Mouse (Mus musculus) midbrain, postnatal 0 days (tissue): Measurements from ENCODE around the gene Gm30083. TPM values are rescaled to one million over a fixed set of nuclear protein-coding genes. Genes with fewer than 3 reads are reported as not detected.

ENCODE experiments used
- ATAC-seq: fragments of 200-750 bp; cut with Nextera tagmentation; 2 replicates; pipeline ENCODE4 v1.8.0; 2017; ENCODE audit warnings: moderate number of reproducible peaks, mild to moderate bottlenecking, moderate TSS enrichment, moderate library complexity; ENCODE audit not compliant: low FRiP score
- DNase-seq: peaks from one replicate; pipeline ENCODE4 v3.0.0-alpha.2; 2015; ENCODE audit warnings: low spot score
- H3K27ac ChIP-seq: fragments of 300-500 bp; sonication (generic); 2 replicates; pipeline ENCODE4 v1.5.1; 2014; ENCODE audit warnings: low read depth, mild to moderate bottlenecking, low read length, mixed read lengths
- H3K27me3 ChIP-seq: fragments of 300-500 bp; sonication (generic); 2 replicates; pipeline ENCODE4 v1.6.1; 2014; ENCODE audit warnings: low read length, control low read depth, mixed read lengths; ENCODE audit not compliant: insufficient read depth
- H3K36me3 ChIP-seq: fragments of 300-500 bp; sonication (generic); 2 replicates; pipeline ENCODE4 v1.6.1; 2014; ENCODE audit warnings: low read length, control low read depth, mixed read lengths; ENCODE audit not compliant: insufficient read depth
- H3K4me1 ChIP-seq: fragments of 300-500 bp; sonication (generic); 2 replicates; pipeline ENCODE4 v1.6.1; 2014; ENCODE audit warnings: mild to moderate bottlenecking, control low read depth, antibody characterized with exemption, low read length, mixed read lengths; ENCODE audit not compliant: insufficient read depth
- H3K4me2 ChIP-seq: fragments of 300-500 bp; sonication (generic); 2 replicates; pipeline ENCODE4 v1.6.1; 2014; ENCODE audit warnings: low read depth, mild to moderate bottlenecking, low read length, mixed read lengths; ENCODE audit not compliant: poor library complexity, severe bottlenecking
- H3K4me3 ChIP-seq: fragments of 300-500 bp; sonication (generic); 2 replicates; pipeline ENCODE4 v1.5.1; 2014; ENCODE audit warnings: low read depth, mild to moderate bottlenecking, low read length, moderate library complexity
- H3K9ac ChIP-seq: fragments of 300-500 bp; sonication (generic); replicated peaks from 2 replicates; pipeline ENCODE4 v1.6.1; 2014; ENCODE audit warnings: mild to moderate bottlenecking, low read length, moderate library complexity, mixed read lengths; ENCODE audit not compliant: poor library complexity, severe bottlenecking
- H3K9me3 ChIP-seq: fragments of 300-500 bp; sonication (generic); 2 replicates; pipeline ENCODE4 v1.6.1; 2016; ENCODE audit warnings: low read length, control low read depth
- CTCF ChIP-seq: IDR thresholded peaks from 2 replicates; pipeline ENCODE4 v1.5.1; 2016; ENCODE audit warnings: antibody characterized with exemption, mild to moderate bottlenecking
- WGBS: fragments of 180-500 bp; shearing (Covaris S2); extraction: QIAGEN DNeasy Blood & Tissue Kit; methylation state at CpG from one replicate; pipeline ENCODE4 v1.1.7; 2014; 5-methylcytosine and 5-hydroxymethylcytosine counted together
- polyA plus RNA-seq: library from polyadenylated mRNA; unstranded; fragments of >200 nt; fragmentation: Nextera tagmentation; extraction: Ambion mirVana; gene quantifications from 2 replicates; pipeline ENCODE4 v1.2.1, GENCODE M21; 2015
- total RNA-seq: library from RNA; depleted of rRNA; stranded (reverse); fragments of >200 nt; gene quantifications from 2 replicates; pipeline ENCODE4 v1.2.3, GENCODE M21; 2014

Gm30083 gene
- total and polyA plus RNA-seq, 2 experiments from 2014 or later, result not detected

GRCm38 (mm10) chr14:34026710-34027109, 11.7 kb upstream of the Gm30083 start:
- H3K4me1 ChIP-seq, result no peaks in the 10 kb centered on the region
- no peak overlapping the region for H3K9ac ChIP-seq
- DNase-seq, result no peak
- H3K4me3 ChIP-seq, result no peak overlapping the region
- no peak overlapping the region for H3K4me2 ChIP-seq
- 75% methylated on average over 2 of the region's 2 CpGs for WGBS
- no peak for ATAC-seq
- H3K36me3 ChIP-seq, result no peaks in the 10 kb centered on the region
- no peak for TF ChIP-seq CTCF
- no peaks in the 10 kb centered on the region for H3K9me3 ChIP-seq
- no peak overlapping the region for H3K27ac ChIP-seq
- H3K27me3 ChIP-seq, result no peaks in the 10 kb centered on the region

- Histone ChIP-seq H3K27ac (no peak overlapping the region), H3K27me3 (no peaks in the 10 kb centered on the region), H3K4me3 (no peak overlapping the region), H3K9me3 (no peaks in the 10 kb centered on the region), H3K36me3 (no peaks in the 10 kb centered on the region), H3K9ac (no peak overlapping the region), H3K4me1 (no peaks in the 10 kb centered on the region), H3K4me2 (no peak overlapping the region)
- ATAC-seq, result no peak
- WGBS, result 92% methylated on average over 2 of the region's 2 CpGs
- DNase-seq, result no peak
- no peak for TF ChIP-seq CTCF
These were observed 2.0 kb upstream of the Gm30083 start for GRCm38 (mm10) chr14:34016938-34017337.

GRCm38 (mm10) chr14:34016381-34016780, 1.4 kb upstream of the Gm30083 start, which contains the start of gene Gm5460:
Gene Gm5460 (plus strand): TSS chr14:34016758.
- H3K4me2 ChIP-seq, result no peak within 1 kb of the TSS
- WGBS, result 92% methylated on average over 4 of the region's 4 CpGs
- TF ChIP-seq CTCF, result no peak
- ATAC-seq (no peak), DNase-seq (no peak)
- H3K4me1 ChIP-seq, result no peaks in the 10 kb centered on the region
- no peaks in the 10 kb centered on the region for H3K36me3 ChIP-seq
- H3K4me3 ChIP-seq, result no peak within 1 kb of the TSS
- H3K9me3 ChIP-seq, result no peaks in the 10 kb centered on the region
- H3K27ac ChIP-seq, result no peak within 1 kb of the TSS
- no peak within 1 kb of the TSS for H3K9ac ChIP-seq
- H3K27me3 ChIP-seq, result no peaks in the 10 kb centered on the region

- no peaks in the 10 kb centered on the region for H3K36me3 ChIP-seq
- H3K27me3 ChIP-seq, result no peaks in the 10 kb centered on the region
- no peak overlapping the region for H3K4me3 ChIP-seq
- WGBS, result 91% methylated on average over 5 of the region's 5 CpGs
- no peak overlapping the region for H3K4me2 ChIP-seq
- no peaks in the 10 kb centered on the region for H3K4me1 ChIP-seq
- no peak overlapping the region for H3K27ac ChIP-seq
- no peak for TF ChIP-seq CTCF
- no peaks in the 10 kb centered on the region for H3K9me3 ChIP-seq
- ATAC-seq, result no peak
- no peak for DNase-seq
- no peak overlapping the region for H3K9ac ChIP-seq
These were observed 12.6 kb downstream of the Gm30083 start for GRCm38 (mm10) chr14:34002358-34002757.

GRCm38 (mm10) chr14:34001445-34001844, 13.5 kb downstream of the Gm30083 start:
- DNase-seq (no peak), ATAC-seq (no peak)
- H3K4me3 ChIP-seq, result no peak overlapping the region
- no peak overlapping the region for H3K9ac ChIP-seq
- no peak overlapping the region for H3K4me2 ChIP-seq
- no peaks in the 10 kb centered on the region for H3K36me3 ChIP-seq
- H3K4me1 ChIP-seq, result no peaks in the 10 kb centered on the region
- H3K27me3 ChIP-seq, result no peaks in the 10 kb centered on the region
- TF ChIP-seq CTCF, result no peak
- no peak overlapping the region for H3K27ac ChIP-seq
- H3K9me3 ChIP-seq, result no peaks in the 10 kb centered on the region

- Histone ChIP-seq H3K27ac (no peak overlapping the region), H3K4me2 (no peak overlapping the region), H3K9ac (no peak overlapping the region), H3K27me3 (no peaks in the 10 kb centered on the region), H3K9me3 (no peaks in the 10 kb centered on the region), H3K36me3 (no peaks in the 10 kb centered on the region), H3K4me3 (no peak overlapping the region), H3K4me1 (no peaks in the 10 kb centered on the region)
- TF ChIP-seq CTCF, result no peak
- no peak for ATAC-seq
- DNase-seq, result no peak
These were observed 14.9 kb downstream of the Gm30083 start for GRCm38 (mm10) chr14:34000076-34000475.
